ENCODE assay signal across 11 mouse cellular contexts in genomic region chr7:37179907-37180306, GRCm38 (mm10).
DNase-seq lines count a peak whose midpoint lies in the region; ATAC-seq lines count a peak whose summit lies in the region.
"Had no signal": no experiment of that assay in that cellular context is flagged by ENCODE, and none has a peak within 500 bp of the region (broad histone marks: within the 10 kb centered on the region; RNA-seq: fewer than 3 reads in every experiment).

No protein-coding gene starts in this region.

- H3K9ac ChIP-seq in midbrain, embryonic 14.5 days (replicated peaks; ENCODE audit: low read length), result no peak overlapping the region
- no peak overlapping the region for H3K9ac ChIP-seq in midbrain, embryonic 11.5 days (ENCODE audit: low read length)
- no peak overlapping the region; the same call in 1 of the 2 replicates for H3K9ac ChIP-seq in hindbrain, embryonic 16.5 days (ENCODE audit: low read depth, low read length)
- H3K9ac ChIP-seq in stomach, embryonic 15.5 days, result no peak overlapping the region

- ATAC-seq in midbrain, embryonic 14.5 days (ENCODE audit: low FRiP score, low TSS enrichment), result no peak
- no peak for ATAC-seq in midbrain, embryonic 11.5 days (ENCODE audit: low FRiP score)
- ATAC-seq in hindbrain, embryonic 16.5 days, result no peak
- no peak for ATAC-seq in stomach, embryonic 15.5 days (ENCODE audit: insufficient read depth, low FRiP score, low read depth)

- no peaks in the 10 kb centered on the region for H3K27me3 ChIP-seq in midbrain, embryonic 14.5 days (ENCODE audit: control insufficient read depth, insufficient read depth, low read length)
- H3K27me3 ChIP-seq in midbrain, embryonic 11.5 days (ENCODE audit: control insufficient read depth, insufficient read depth, low read length), result no peaks in the 10 kb centered on the region
- no peaks in the 10 kb centered on the region for H3K27me3 ChIP-seq in hindbrain, embryonic 16.5 days (replicated peaks; ENCODE audit: control insufficient read depth, insufficient read depth, low read length)
- H3K27me3 ChIP-seq in stomach, embryonic 15.5 days (replicated peaks), result no peaks in the 10 kb centered on the region

- 0 out of 2 replicates have a peak, but pooled peaks cover 4% of the 10 kb centered on the region for H3K4me1 ChIP-seq in midbrain, embryonic 14.5 days (ENCODE audit: control insufficient read depth, insufficient read depth, low read length)
- H3K4me1 ChIP-seq in midbrain, embryonic 11.5 days (ENCODE audit: control insufficient read depth, insufficient read depth, low read length), result no peaks in the 10 kb centered on the region
- H3K4me1 ChIP-seq in hindbrain, embryonic 16.5 days (ENCODE audit: control insufficient read depth, insufficient read depth, low read depth, low read length), result peaks cover 9% of the 10 kb centered on the region
- peaks cover 4% of the 10 kb centered on the region; the same call in 1 of the 2 replicates for H3K4me1 ChIP-seq in stomach, embryonic 15.5 days

- H3K27ac ChIP-seq in midbrain, embryonic 14.5 days (replicated peaks; ENCODE audit: low read depth, low read length), result no peak overlapping the region
- H3K27ac ChIP-seq in midbrain, embryonic 11.5 days (ENCODE audit: low read depth, low read length), result no peak overlapping the region
- H3K27ac ChIP-seq in hindbrain, embryonic 16.5 days (ENCODE audit: low read depth, low read length), result no peak overlapping the region
- H3K27ac ChIP-seq in stomach, embryonic 15.5 days, result no peak overlapping the region

- no peaks in the 10 kb centered on the region for H3K36me3 ChIP-seq in midbrain, embryonic 14.5 days (ENCODE audit: control insufficient read depth, insufficient read depth, low read length)
- H3K36me3 ChIP-seq in midbrain, embryonic 11.5 days (ENCODE audit: control insufficient read depth, insufficient read depth, low read length), result no peaks in the 10 kb centered on the region
- no peaks in the 10 kb centered on the region for H3K36me3 ChIP-seq in hindbrain, embryonic 16.5 days (ENCODE audit: control insufficient read depth, insufficient read depth, low read length)
- no peaks in the 10 kb centered on the region for H3K36me3 ChIP-seq in stomach, embryonic 15.5 days

- peak; percentile 17 for DNase-seq in embryo, embryonic 10 days (ENCODE audit: low spot score)
- no peak for DNase-seq in embryo, embryonic 9.5 days (ENCODE audit: extremely low spot score)
- peak; percentile 32 for DNase-seq in midbrain, embryonic 14.5 days
- DNase-seq in midbrain, embryonic 11.5 days (ENCODE audit: low spot score, missing footprints), result no peak
- no peak for DNase-seq in thymus, postnatal 14 days
- no peak for DNase-seq in left cerebral cortex, postnatal 36 days (ENCODE audit: low spot score in 2 of 2)
- DNase-seq: adrenal gland, postnatal 14 days; gastrocnemius, postnatal 36 days; kidney, adult 9 months had no signal

- no peak overlapping the region for H3K4me3 ChIP-seq in midbrain, embryonic 14.5 days (replicated peaks; ENCODE audit: low read depth, low read length)
- H3K4me3 ChIP-seq in midbrain, embryonic 11.5 days (ENCODE audit: low read depth, low read length), result no peak overlapping the region
- H3K4me3 ChIP-seq in hindbrain, embryonic 16.5 days (ENCODE audit: low read length), result no peak overlapping the region
- H3K4me3 ChIP-seq in stomach, embryonic 15.5 days (replicated peaks), result no peak overlapping the region

- no peak overlapping the region for H3K4me2 ChIP-seq in midbrain, embryonic 14.5 days (ENCODE audit: low read length)
- H3K4me2 ChIP-seq in midbrain, embryonic 11.5 days, result no peak overlapping the region
- peak overlapping the region; percentile 23; the same call in 1 of the 2 replicates for H3K4me2 ChIP-seq in hindbrain, embryonic 16.5 days (ENCODE audit: low read length)
- peak overlapping the region; percentile 16; the same call in 1 of the 2 replicates for H3K4me2 ChIP-seq in stomach, embryonic 15.5 days

- 52% methylated on average over 10 of the region's 10 CpGs for WGBS in midbrain, embryonic 14.5 days
- WGBS in midbrain, embryonic 11.5 days, result 74% methylated on average over 10 of the region's 10 CpGs
- WGBS in hindbrain, embryonic 16.5 days, result 29% methylated on average over 10 of the region's 10 CpGs
- 34% methylated on average over 10 of the region's 10 CpGs for WGBS in stomach, embryonic 15.5 days

- intact Hi-C loops in left cerebral cortex, postnatal 36 days (cut with DNase I), result no loop called here

- H3K9me3 ChIP-seq in midbrain, embryonic 14.5 days (ENCODE audit: control insufficient read depth, low read length), result no peaks in the 10 kb centered on the region
- H3K9me3 ChIP-seq in midbrain, embryonic 11.5 days (ENCODE audit: control insufficient read depth, low read length), result no peaks in the 10 kb centered on the region
- H3K9me3 ChIP-seq in hindbrain, embryonic 16.5 days (ENCODE audit: control insufficient read depth, low read length), result no peaks in the 10 kb centered on the region
- no peaks in the 10 kb centered on the region for H3K9me3 ChIP-seq in stomach, embryonic 15.5 days

Comparison
In these comparisons a context has a peak if more than half of its experiments do, and no peak if none do; other contexts are left out.
1. DNase-seq: peak in embryo, embryonic 10 days (single experiment) and midbrain, embryonic 14.5 days (single experiment); none in embryo, embryonic 9.5 days (single experiment), midbrain, embryonic 11.5 days (single experiment), thymus, postnatal 14 days (single experiment) and left cerebral cortex, postnatal 36 days (0 of 2).
2. H3K4me2 ChIP-seq: peak in hindbrain, embryonic 16.5 days (single experiment) and stomach, embryonic 15.5 days (single experiment); none in midbrain, embryonic 14.5 days (single experiment) and midbrain, embryonic 11.5 days (single experiment).